Mouse (Mus musculus): ENCODE data around the gene Tpm4. TPM values are rescaled to one million over a fixed set of nuclear protein-coding genes. Genes with fewer than 3 reads are reported as not detected.

The Tpm4 gene
- 100 to 1,000 TPM; 197 to 224 TPM for total RNA-seq (2023)

DNA sequence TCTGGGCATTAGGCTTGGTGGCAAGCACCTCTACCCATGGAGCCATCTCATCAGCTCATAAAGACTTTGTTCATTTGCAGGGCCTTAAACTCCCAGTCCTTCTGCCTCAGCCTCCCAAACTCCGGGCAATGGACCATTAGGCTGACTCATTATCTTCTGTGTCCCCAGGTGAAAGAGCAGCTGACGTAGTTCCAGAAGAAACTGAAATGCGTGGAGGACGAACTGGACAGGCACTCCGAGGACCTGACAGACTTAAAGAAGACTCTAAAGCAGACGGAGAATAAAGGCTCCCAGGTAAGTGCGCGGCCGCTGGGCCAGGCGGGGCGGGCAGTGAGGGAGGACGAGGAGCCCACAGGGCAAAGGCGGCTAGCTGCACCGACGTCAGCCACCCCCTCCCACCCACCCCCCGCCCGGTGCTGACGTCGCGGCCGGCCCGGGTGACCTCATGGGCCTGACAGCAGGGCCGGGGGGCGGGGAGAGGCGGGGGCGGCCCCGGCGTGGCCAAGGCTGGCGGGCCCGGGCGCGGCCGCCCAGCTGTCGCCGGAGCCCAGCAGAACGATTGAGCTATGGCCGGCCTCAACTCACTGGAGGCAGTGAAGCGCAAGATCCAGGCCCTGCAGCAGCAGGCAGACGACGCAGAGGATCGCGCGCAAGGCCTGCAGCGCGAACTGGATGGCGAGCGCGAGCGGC lies at the start of gene Tpm4:
TSS of gene Tpm4 (plus strand) at position 220 of the 690 bp plus-strand sequence.

DNA sequence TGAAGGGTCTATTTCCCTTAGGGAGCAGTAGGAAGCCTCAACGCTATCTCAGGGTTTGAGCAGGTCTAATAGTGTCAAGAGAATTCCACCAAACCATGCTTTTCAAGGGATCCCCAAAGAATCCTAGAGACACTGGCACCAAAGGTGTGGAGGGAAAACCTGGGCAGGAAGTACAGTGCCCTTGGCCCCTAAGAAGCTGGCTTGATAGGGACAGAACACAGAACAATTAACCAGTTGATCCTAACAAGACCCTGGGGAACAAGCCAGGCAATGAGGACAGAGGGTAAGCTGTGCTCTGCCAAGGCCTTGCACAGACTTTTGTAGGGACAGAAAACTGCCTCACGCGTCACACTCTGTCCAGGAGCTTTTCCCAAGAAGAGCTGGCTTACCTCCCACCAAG lies 28.0 kb upstream of the Tpm4 start, which contains the start of gene Olfr374:
TSS of gene Olfr374 (plus strand) at position 301 of the 400 bp plus-strand sequence.

DNA sequence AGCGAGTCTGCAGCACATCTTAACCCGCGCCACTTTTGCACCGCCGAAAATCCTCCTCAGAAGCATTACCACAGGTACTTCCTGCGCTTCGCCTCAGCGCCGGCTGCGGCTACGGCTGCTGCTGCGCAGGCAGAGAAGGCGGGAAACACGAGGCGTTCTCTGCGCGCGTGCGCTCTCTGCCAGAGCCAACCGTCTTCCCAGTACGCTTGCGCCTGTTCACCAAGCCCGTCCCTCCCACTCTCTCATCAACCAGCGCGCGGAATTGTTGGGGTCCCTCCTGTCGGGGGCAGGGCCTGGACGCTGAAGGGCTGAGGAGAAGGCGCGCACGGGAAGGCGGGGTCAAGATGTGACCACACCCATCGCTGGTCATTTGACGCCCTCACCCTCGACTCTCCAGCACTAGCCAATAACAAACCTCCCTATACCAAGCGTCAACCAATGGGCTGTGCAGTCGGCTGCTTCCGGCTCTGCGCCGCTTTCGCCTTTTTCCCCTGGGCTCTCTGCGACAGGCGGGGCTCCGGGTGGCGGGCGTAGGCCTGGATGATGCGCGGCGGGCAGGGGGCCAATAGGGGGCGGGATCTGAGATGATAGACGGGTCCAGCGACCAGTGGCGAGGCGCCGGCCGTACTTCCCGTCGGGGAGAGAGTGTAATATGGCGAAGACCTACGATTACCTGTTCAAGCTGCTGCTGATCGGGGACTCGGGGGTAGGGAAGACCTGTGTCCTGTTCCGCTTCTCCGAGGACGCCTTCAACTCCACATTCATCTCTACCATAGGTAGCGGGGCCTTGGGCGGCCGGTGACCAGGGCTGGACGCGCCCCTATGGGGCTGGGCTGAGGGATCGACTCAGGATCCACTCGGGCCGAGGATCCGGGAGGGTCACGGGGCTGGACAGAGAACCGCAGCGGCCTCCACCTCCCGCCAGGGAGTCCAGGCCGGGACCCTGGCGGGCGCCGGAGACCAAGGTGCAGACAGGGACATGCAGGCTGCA lies 26.2 kb downstream of the Tpm4 start, which contains the start of gene Rab8a:
TSS of gene Rab8a (plus strand) at position 494 of the 991 bp plus-strand sequence.

DNA sequence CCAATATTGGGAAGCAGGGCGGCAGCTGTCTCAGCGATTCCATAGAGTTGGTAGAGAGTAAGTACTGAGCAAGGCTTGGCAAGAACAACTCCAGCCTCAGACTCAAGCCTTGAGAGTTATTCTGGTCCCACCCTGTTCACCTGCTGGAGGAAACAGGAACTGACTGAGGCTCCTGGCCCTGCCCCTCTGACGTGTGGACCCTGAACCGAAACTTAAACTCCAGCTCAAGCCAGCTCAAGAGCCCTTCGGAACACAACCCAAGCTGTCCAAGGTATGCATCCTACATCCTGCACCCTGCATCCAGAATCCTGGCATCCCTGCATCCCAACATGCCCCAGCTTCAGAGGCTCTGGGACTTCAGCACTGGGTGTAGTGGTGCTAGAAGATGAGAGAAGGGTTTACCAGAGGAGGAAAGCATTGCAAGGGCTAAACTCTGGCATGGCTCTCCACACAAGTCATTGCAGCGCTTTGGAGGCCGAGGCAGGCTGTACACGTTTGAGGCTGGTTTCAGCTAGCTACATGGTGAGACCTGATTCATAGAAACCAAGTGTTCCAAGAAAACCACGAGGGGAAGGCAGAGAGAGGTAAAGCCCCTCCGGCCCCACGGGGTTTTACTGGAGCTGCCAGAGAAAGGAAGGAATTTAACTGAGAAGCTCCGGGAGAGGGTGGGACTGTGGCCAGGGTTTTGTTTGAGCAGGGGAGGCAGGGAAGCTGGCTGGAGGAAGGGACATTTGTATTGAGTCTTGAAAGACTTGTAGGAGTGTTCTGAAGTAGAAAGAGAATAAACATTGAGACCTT lies 54.8 kb downstream of the Tpm4 start, which contains the start of gene Hsh2d:
TSS of gene Hsh2d (plus strand) at position 222 of the 798 bp plus-strand sequence.

Other genes with a start within 250 kb of the Tpm4 start
- gene Zfp882, start 226.4 kb upstream of the Tpm4 start, total RNA-seq (2023), result 1 to 10 TPM; 1.1 to 4.2 TPM
- 1 to 10 TPM; 7.0 TPM for gene Zfp617, start 226.3 kb upstream of the Tpm4 start, total RNA-seq (2023)
- gene Zfp961, start 183.9 kb upstream of the Tpm4 start, total RNA-seq (2023), result 1 to 10 TPM; 7.5 to 9.4 TPM
- gene Cyp4f18, start 125.3 kb upstream of the Tpm4 start, total RNA-seq (2023), result 100 to 1,000 TPM; 261 to 276 TPM
- 1 to 10 TPM in 1 of 2 experiments, under 1 TPM in 1; 0.51 to 1.2 TPM for gene Olfr372, start 93.8 kb upstream of the Tpm4 start, total RNA-seq (2023)
- gene Olfr373, start 51.8 kb upstream of the Tpm4 start, total RNA-seq (2023), result under 1 TPM; 0.67 to 0.77 TPM
- gene Olfr374, start 27.9 kb upstream of the Tpm4 start, total RNA-seq (2023), result under 1 TPM; 0.18 to 0.73 TPM
- 100 to 1,000 TPM; 114 to 132 TPM for gene Rab8a, start 26.2 kb downstream of the Tpm4 start, total RNA-seq (2023)
- gene Hsh2d, start 54.7 kb downstream of the Tpm4 start, total RNA-seq (2023), result 10 to 100 TPM; 14.7 to 16.8 TPM
- under 1 TPM in 1 of 2 experiments, not detected in 1; 0.29 TPM for gene Cib3, start 77.9 kb downstream of the Tpm4 start, total RNA-seq (2023)
- gene Gm11034, start 78.7 kb downstream of the Tpm4 start, total RNA-seq (2023), result not detected
- 100 to 1,000 TPM; 100 to 104 TPM for gene Fam32a, start 84.8 kb downstream of the Tpm4 start, total RNA-seq (2023)
- gene Ap1m1, start 105.0 kb downstream of the Tpm4 start, total RNA-seq (2023), result 100 to 1,000 TPM; 146 to 149 TPM
- 10 to 100 TPM; 76.5 to 81.0 TPM for gene Gm10282, start 170.3 kb downstream of the Tpm4 start, total RNA-seq (2023)
- 1,000 to 10,000 TPM; 1,455 to 2,115 TPM for gene Klf2, start 184.1 kb downstream of the Tpm4 start, total RNA-seq (2023)

All from neutrophil, adult 59 days (primary cell).